Mouse (Mus musculus) left cerebral cortex, adult 9 months (tissue): ENCODE results near the gene Nbas.
A peak's percentile ranks its signal among the peaks of the same experiment; 100 is the strongest.

ENCODE experiments used
- DNase-seq, 2 experiments: peaks; one replicate each; pipeline ENCODE4 v3.0.0; 2022; ENCODE audit warnings: low spot score in 2 of 2

The Nbas gene

DNA sequence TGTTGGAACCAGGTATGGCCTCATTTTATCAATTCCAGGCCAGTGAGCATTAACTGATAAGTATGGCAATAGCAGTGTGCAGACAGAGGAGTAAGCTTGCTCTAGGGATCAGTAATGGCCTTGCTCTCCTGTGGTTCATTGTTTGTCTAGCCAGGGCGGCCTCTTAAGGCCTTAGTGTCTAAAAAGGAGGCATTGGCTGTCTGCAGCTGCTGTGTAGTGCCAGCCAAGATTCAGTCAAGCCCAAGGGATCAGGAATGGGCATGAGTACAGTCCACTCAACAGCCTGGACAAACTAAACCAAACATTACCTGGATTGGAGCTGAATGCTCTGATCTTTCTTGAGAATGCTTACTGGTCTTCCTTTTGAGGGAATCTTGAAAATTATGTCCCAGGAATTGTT, 120.7 kb downstream of the Nbas start:
- DNase-seq: no peak

DNA sequence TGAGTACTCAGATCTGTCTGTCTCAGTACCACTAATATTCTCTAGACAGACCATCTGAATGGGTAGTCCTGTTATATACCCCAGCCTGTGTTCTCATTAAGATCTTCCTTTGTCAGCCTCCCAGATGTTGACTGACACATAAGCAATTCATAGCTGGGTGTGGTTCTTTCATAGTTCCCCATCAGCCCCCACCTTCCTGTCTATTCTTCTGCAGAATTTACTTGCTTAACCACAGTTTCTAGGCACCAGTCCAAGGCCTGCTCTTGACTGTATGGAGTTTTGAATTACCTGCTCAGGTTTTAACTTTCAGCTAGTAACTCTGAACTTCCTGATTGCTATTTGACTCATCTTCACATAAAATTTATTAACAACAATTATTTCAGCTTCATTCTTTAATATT, 141.3 kb downstream of the Nbas start:
- no peak for DNase-seq

DNA sequence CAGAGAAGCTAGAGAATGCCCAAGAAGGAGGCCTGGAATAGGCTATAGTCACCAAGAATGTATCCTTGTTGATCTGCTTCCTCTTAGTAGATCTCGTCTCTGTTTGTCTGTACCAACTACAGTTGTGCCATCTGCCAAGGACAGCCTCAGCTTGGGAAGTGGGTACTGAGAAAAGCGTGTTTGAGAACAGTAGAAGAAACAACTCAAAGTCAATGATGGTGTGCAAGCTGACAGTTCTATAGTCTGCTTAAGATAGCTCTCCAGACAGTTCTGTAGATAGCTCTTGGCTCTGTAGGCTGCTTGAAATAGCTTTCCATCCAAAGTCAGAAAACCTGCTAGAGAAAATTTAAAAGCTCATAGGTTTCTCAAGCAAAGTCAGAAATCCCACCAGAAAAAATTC, 149.7 kb downstream of the Nbas start:
- peak; percentile 10 to 26 for DNase-seq

DNA sequence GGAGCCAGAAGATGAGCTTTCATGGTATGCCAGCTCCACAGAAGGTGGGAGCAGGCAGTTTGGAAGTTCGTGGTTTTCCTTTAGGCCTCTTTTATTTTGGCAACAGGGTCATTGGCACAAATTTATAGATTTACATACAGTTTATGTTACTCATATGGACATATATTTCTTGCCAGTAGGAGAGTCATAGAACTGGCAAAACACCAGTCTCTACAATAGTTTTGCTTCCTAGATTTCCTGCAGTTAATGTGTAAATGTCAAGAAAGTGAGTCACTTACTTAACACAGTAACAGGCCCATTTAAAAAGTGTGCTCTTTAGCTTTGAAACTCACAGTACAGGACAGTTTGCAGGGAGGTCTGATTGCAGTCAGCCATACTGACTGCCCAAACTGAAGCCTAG, 161.3 kb downstream of the Nbas start:
- DNase-seq: no peak

DNA sequence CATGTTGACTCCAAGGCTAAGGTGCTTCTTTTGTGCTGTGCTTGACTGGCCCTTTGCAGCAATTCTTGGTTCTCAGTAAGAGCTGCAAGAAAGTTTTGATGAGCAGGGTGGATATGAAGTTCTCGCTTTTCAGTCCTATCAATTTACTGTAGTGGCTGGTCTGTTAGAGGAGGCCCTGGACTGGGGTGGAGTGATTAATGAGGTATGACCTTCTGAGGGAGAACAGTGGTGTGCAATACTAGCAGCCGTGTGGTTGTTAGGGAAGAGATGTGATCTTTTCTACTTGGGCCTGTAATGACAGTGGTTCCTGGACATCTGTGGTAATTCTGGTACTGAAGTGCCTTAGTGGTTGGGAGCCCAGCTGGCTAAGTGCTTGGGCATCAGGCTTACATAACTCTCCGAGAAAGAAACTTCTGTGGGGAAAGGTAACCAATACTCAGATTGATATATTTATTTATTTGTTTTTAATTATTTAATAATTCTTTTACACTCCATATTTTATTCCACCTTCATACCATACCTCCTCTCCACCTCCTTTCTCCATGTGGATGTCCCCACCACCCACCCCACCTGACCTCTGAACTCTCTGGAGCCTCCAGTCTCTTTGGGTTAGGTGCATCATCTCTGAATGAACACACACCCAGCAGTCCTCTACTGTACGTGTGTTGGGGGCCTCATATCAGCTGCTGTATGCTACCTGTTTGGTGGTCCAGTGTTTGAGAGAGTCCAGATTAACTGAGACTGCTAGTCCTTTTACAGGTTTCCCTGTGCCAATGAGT, 175.9 kb downstream of the Nbas start:
- no peak for DNase-seq

DNA sequence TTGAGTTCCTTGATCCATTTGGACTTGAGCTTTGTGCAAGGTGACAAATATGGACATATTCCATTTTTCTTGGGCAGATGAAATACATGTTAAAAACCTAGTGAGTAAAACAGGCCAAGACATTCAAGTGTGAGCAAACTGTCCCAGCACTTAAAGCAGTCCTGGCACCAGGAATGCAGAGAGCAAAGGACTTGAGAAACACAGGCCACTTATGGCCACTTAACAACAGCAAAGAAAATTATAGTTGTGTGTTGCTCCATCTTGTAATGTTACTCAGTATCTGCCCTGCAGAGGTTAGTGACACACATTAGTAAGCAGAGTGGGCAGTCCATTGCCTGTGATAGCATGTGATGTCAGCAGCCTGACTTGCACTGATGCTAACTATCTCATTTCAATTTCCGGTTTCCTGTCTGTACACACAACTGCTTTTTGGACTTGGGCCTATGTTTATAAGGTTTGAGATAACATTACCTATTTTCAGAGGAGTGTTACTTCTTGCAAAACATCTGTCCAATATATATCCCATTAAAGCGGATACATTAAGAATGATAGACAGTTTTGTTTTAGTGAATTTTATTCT, 176.6 kb downstream of the Nbas start:
- DNase-seq: no peak

DNA sequence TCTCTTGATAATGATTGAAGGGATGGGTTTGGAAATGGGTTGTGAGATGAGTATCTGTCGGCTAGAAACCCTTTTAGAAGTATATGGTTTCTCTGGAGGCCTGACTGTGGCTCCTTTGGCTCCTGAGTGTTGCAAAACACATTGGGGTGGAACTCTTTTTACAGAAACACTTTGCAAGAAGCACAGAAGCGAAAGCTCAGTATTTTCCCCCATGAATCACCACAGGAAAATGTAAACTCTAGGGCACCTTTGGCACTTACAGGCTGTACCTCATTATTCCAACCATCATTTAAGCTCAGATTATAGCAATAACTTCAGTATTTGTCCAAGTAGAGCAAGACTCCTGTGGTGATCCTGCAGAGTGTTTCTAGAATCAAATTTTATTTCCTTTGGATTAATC, 180.0 kb downstream of the Nbas start:
- DNase-seq: no peak

DNA sequence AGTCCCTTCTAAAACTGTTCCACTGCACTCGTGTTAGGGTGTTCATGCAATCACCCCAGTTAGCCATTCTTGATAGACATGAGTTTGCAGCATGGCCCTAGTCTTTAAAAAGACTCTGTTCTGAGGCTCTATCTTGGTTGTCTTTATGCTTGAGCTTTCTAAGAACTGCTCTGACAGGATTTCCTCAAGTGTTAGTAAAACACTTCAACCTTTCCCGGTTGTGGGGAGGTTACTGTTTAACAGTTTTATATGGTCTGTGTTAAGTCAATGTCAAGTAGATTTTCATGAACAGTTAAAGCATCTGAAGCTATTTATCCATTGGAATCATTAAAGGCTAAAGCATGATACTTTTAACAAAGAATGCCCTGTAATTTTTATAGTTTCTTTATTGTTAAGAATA, 183.1 kb downstream of the Nbas start:
- no peak for DNase-seq

DNA sequence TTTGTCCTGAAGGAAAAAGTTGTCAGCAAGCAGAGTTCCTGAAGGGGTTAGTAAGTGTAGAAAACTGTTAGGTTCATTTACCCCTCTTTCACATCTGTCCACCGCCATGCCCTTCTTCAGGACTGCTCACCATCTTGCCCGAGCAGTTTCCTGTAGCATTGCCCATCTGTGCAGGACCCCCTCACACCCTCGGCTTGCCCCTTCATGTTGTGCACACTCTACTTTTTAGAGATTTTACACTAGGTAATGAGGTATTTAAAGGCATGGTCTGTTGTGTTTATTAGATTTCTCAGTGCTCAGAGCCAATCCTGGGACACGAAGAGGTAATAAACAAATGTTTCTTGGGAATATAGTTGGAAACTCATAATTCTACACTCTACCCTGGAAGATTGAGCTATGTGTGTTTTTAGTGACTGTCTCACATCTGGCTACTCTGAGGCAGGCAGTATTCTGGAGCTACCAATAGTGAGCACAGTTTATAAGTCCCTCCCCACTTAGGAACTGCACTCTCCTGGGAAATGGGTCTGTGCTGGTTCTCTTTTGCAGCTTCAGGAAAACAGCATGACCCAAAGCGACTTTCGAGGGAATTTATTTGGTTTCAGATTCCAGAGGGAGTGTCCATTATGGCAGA, 191.4 kb downstream of the Nbas start:
- no peak for DNase-seq

DNA sequence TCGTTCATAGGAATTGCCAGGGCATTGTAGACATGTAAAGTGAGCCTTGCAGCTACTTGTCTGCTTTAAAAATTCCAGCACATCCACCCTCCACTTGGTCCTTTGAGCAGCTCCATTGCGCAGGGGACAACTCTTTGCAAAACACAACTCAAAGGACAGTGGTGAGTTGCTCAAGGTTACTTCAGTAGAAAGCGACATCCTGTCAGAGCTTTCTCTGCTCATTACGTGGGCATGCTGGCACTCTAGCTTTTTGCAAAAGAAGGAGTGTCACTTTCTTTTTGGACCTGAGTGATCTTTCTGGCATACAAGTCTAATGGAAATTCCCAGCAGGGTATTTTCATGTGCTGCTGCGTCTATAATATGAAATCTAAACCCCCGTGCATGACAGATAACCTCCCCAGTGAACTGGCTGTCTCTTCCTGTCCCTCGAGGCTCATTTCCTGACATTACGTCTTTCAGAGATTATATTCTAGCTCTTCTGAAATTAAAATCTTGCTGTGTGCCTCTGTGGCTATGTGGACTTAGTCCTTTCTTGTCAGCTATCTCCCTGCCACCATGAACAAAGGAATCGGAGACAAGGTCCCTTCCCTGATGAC, 192.7 kb downstream of the Nbas start:
- DNase-seq: no peak

DNA sequence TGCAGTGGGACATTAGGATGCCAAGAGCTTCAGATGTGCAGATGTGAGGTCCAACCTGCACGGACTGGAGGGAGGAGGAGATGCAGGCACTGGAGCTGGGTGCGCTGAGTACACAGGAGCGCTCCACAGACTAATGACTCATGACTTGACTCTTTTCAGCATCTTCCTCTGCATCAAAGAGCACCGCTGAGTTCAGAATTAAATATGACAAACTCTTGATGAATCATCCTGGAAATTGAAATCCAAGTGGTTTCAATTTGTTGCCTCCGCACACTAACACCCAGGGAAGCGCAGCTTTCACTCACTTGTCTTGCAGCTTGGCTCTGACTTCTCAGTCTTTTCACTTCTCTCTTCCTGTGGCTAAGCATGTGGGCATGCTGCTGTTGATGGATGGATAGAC, 193.5 kb downstream of the Nbas start:
- DNase-seq: peak; percentile 46 to 53

DNA sequence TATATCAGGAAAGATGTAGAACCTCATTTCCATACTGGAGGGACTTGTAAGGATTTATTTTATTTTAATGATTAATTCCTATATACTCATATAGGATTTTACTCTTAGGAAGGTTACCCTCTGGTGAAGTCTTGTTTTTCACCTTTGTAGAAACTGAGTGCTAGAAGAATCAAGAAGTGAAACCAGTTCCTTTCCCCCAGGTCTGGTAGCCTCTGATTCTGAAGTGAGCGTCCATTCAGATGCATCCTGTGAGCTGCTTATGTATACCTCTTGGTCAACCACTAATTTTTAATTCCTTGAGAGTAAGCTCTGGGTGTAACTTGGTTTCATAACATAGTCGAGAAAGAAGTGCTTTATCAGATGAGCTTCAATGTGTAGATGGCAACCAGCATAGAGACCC, 196.6 kb downstream of the Nbas start:
- DNase-seq: no peak

DNA sequence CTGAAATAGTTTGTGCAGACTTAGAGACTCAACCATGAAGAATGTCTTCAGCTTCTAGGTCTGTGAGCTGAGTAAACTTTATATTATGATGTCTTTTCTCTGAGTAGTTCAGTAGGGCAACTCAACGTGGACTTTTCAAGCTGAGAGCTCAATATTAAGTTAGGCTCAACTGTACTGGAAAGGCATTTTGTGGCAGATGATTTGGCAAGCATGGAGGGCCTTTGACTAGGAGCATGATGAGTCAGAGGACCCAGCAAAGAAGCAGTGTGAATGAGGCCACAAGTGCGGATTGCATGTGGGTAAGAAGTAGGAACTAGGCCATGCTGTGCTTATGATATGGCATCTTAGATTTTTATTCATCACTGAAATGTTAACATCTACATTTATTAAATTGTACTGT, 205.9 kb downstream of the Nbas start:
- DNase-seq: no peak

DNA sequence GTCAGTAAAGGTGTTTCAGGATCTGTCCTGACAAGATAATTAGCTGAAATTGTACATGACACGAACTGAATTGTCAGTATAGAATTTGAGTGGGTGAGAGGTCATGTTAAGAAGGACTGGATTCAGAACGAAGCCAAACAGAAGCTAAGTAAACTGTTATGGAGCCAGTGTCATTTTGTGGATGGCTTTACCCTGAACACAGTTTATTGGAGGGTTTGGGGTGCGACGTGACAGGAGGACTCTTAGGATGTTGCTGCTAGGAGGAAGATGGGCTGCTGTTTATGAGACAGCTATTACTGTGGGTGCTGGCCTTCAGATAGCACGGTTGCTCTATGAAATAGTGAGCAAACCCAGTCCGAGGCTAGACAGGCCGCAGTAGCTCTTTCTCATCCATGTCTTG, 210.2 kb downstream of the Nbas start:
- no peak for DNase-seq

DNA sequence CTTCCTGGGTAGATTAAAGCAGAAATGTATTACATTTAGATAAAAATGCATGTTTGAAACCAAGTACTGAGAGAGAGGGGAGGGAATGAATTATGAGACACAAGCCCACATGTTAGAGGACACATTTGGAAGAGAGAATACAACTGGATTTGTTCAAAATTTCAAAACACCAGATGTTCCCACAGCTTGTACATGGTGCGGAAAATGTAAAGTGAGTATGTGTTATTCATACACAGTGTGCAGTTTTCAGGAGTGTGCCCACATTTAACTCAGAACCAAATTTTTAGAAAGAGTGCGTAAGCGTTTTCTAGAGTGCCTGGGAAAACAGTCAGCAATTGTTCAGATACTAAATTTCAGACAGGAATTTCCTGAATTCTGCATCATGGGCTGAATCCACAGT, 217.3 kb downstream of the Nbas start:
- peak in 1 of 2 experiments; percentile 32 for DNase-seq

DNA sequence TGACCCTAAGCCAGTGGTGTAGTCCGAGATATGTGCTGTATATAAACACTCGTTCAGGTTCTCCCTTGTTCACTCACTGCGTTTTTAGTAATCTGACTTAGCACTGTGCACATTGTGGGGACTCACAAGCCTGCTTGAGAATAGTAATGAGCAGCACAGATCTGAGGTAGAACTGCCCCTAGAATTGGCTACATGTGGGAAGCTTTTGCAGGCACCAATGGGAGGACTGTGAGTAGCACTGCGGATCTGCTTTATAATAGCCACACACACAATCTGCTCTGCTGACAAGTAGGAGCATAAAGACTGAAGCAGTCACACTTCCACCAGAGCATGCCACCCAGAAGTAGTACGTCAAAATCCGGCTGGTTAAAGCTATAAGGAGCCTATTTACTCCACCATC, 228.3 kb downstream of the Nbas start:
- no peak for DNase-seq

DNA sequence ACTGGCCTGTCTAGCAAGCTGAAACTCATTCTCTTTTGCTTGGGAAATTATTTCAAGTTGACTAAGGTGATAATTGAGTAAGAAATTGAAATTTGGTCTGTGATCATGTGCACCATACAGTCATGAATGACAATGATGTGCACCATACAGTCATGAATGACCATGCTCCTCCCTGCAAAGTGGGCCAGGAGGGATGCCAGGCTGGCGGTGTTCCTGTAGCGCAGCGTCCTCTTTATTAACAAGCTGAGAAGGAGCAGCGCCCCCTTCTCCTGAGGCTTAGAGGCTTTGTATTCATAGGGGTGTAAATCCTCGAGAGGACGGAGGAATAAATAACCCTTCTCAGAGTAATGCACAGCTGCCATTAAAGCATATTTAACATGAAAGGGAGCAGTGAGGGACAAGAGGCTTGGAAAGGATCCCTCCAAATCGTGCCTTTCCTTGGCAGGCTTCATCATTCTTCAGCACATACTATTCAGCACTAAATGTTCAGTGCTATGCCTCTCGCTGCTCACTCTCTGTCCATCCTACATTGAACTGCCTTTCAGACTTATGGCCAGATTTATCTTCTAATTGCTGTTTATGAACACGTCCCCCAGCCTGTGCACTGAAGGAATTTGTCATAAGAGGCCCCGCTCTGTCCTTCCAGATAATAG, 230.4 kb downstream of the Nbas start:
- DNase-seq: no peak

DNA sequence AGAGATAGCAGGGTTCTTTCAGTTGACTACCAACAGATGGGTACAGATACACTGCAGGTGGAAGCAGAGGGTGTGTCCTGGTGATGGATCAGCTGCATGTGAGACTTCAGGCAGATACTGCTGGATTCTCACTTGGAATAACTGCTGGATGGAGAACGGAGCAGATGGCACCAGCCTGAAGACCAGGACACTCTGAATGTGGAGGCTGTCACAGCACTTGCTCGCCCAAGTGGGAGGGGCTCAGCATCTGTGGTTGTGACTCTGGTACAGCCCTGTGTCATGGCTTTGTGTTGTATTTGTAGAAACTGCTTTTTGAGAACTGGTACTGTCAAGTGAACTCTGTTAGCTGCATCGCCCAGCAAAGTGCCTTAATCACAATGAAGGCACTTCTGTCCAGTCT, 231.3 kb downstream of the Nbas start:
- DNase-seq: peak; percentile 20 to 39

DNA sequence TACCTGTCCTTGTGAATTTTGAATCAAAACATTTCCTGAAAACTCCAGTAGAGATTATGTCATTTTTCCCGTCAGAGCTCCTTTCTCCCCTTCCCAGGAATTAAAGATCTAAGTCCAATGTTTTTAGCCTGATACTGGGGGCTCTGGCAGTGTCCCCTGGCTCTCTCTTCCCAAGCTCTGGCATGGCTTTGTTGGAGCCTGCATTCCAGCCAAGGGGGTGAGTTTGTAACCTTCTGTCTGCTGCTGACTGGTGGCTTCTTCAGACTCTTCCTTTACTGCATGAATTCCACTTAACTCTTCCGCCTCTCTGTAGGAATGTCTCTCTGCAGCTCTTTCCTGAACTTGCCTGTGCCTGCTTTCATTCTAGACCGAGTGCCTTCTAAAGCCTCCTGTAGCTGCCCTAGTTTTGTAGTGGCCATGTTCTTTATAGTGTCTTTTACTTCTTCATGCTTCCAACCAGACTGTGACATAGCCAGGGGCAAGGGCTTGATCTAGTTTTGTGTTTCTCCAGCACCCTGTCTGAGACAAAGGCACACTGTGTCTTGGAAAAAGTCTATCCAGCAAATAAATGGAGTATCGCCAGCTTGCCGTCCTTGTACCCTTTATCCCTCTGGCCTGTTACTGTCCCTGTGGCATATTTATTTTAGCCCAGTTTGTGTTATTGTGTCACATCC, 236.0 kb downstream of the Nbas start:
- DNase-seq: no peak

DNA sequence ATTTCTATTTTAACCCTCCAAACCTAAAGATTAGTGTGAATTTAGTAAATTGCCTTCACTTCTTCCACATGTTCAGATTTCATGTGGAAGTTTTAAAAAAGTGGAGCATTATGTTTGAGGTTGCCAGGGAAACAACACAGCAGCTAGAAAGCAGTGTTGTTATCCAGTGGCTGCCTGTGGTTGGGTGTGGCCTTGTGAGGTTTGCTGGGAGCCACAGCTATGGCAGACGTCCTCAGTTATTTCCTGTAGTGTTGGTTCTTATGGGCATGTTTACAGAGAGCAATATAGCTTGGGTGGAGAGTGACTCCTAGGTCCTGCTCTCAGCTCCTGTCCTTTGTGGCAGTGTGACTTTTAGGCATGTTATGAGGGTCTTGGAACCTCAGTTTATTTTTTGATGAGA, 249.1 kb downstream of the Nbas start:
- DNase-seq: no peak

DNA sequence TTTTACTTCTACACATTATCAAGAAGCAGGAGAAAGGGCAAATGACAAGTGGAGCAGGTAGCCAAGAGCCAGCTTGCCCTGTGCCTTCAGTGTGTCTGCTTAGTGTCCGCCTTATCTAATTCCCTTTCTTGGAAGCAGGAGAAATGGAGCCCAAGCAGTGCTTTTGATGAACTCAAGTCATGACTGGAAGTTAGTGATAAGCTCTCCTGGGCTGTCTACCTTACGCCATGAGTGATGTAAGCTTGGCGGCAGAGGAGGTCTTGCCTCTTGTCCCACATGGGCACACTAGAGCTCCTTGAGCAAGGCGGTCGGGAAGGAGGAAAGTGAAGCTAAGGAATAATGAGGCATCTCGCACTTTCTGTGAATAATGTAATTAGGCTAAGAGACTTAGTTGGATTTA, 250.5 kb downstream of the Nbas start:
- no peak for DNase-seq
